8 mouse cellular contexts compared by ENCODE assay signal in the genomic region with DNA sequence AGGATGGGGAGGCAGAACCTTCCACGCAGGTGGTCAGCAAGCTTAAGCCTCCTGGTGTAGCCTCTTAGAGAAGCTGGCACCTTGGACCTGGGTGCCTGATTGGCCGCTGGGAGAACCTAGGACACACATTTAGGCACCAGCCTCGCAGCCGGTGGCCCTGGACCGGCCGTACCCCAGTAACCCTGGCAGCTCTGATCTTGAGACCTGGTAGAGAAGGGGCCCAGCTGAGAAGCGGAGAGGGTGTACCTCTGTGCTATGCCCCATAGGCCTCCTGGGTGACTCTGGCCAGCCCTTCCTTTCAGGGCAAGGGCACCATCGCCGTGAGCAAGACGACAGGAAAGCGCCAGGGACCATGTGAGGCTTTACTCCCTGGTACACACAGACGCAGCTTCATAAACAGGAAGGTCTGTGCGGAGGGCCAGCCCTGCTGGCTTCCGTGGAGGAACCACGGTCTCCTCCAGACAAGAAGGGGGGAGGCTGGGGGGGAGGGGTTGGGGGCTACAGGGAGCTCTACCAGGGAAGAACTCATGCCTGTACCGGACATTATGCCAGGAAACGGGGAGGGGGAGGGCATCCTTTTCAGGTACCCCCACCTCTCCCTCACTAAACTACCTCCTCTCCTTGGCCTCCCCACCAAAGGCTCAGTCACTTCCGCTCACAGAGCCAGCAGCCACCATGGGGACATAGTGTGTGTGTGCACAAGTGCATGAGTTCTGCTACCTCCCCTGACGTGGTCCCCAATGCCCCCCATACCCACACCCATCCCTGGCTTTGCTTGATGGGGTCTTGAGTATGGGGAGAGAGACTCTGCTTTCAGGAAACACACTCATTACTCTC. TPM values are rescaled to one million over a fixed set of nuclear protein-coding genes. Genes with fewer than 3 reads are reported as not detected.
DNase-seq lines count a peak whose midpoint lies in the region; ATAC-seq and TF ChIP-seq lines count a peak whose summit lies in the region.

No protein-coding gene starts in this region.

- peak overlapping the region; percentile 45 for H3K27ac ChIP-seq in embryonic facial prominence, embryonic 15.5 days (replicated peaks)
- peak overlapping the region; percentile 98 for H3K27ac ChIP-seq in hindbrain, embryonic 11.5 days (ENCODE audit: low read depth, low read length)
- H3K27ac ChIP-seq in limb, embryonic 14.5 days (replicated peaks; ENCODE audit: low read depth, low read length): no peak overlapping the region
- H3K27ac ChIP-seq in midbrain, embryonic 14.5 days (replicated peaks; ENCODE audit: low read depth, low read length): peak overlapping the region; percentile 89

- peak overlapping the region; percentile 28 for H3K4me3 ChIP-seq in embryonic facial prominence, embryonic 15.5 days (replicated peaks)
- H3K4me3 ChIP-seq in hindbrain, embryonic 11.5 days (ENCODE audit: low read depth, low read length): peak overlapping the region; percentile 40
- no peak overlapping the region; the same call in 1 of the 2 replicates for H3K4me3 ChIP-seq in limb, embryonic 14.5 days (replicated peaks; ENCODE audit: low read length)
- peak overlapping the region; percentile 30 for H3K4me3 ChIP-seq in midbrain, embryonic 14.5 days (replicated peaks; ENCODE audit: low read depth, low read length)

- ATAC-seq in embryonic facial prominence, embryonic 15.5 days (ENCODE audit: insufficient number of reproducible peaks, low FRiP score, low TSS enrichment, low read depth): no peak
- no peak for ATAC-seq in hindbrain, embryonic 11.5 days (ENCODE audit: low FRiP score)
- 0 out of 2 replicates have a peak, but pooled peaks have one; percentile 32 for ATAC-seq in limb, embryonic 14.5 days (ENCODE audit: low FRiP score, low read depth)
- ATAC-seq in midbrain, embryonic 14.5 days (ENCODE audit: low FRiP score, low TSS enrichment): no peak
- no peak for ATAC-seq in erythroblast, adult 5-6 weeks (replicated peaks; ENCODE audit: low FRiP score, poor library complexity, severe bottlenecking)

- H3K9me3 ChIP-seq in embryonic facial prominence, embryonic 15.5 days (replicated peaks): no peaks in the 10 kb centered on the region
- no peaks in the 10 kb centered on the region for H3K9me3 ChIP-seq in hindbrain, embryonic 11.5 days (ENCODE audit: control insufficient read depth, low read length)
- H3K9me3 ChIP-seq in limb, embryonic 14.5 days (ENCODE audit: control insufficient read depth, low read length): no peaks in the 10 kb centered on the region
- H3K9me3 ChIP-seq in midbrain, embryonic 14.5 days (ENCODE audit: control insufficient read depth, low read length): no peaks in the 10 kb centered on the region

- peak; percentile 23 for DNase-seq in ZHBTc4 (ENCODE audit: low read depth, low spot score)
- peak; percentile 37 for DNase-seq in hindbrain, embryonic 11.5 days (ENCODE audit: low spot score)
- DNase-seq in limb, embryonic 14.5 days (ENCODE audit: low spot score): no peak
- peak; percentile 20 for DNase-seq in midbrain, embryonic 14.5 days
- peak; percentile 75 for DNase-seq in thymus, postnatal 25 days
- DNase-seq in layer of hippocampus, adult 9-10 months (ENCODE audit: low spot score): no peak

- 58% methylated on average over 19 of the region's 19 CpGs for WGBS in embryonic facial prominence, embryonic 15.5 days
- 57% methylated on average over 19 of the region's 19 CpGs for WGBS in hindbrain, embryonic 11.5 days
- WGBS in limb, embryonic 14.5 days: 62% methylated on average over 18 of the region's 19 CpGs
- 38% methylated on average over 19 of the region's 19 CpGs for WGBS in midbrain, embryonic 14.5 days

- H3K9ac ChIP-seq in embryonic facial prominence, embryonic 15.5 days: no peak overlapping the region
- H3K9ac ChIP-seq in hindbrain, embryonic 11.5 days (ENCODE audit: low read depth, low read length): peak overlapping the region; percentile 57
- H3K9ac ChIP-seq in limb, embryonic 14.5 days (ENCODE audit: low read depth, low read length, severe bottlenecking): no peak overlapping the region
- H3K9ac ChIP-seq in midbrain, embryonic 14.5 days (replicated peaks; ENCODE audit: low read length): peak overlapping the region; percentile 34; the same call in 1 of the 2 replicates

- no peaks in the 10 kb centered on the region for H3K27me3 ChIP-seq in embryonic facial prominence, embryonic 15.5 days
- H3K27me3 ChIP-seq in hindbrain, embryonic 11.5 days (ENCODE audit: control insufficient read depth, insufficient read depth, low read length): no peaks in the 10 kb centered on the region
- H3K27me3 ChIP-seq in limb, embryonic 14.5 days (ENCODE audit: control insufficient read depth, insufficient read depth, low read length): no peaks in the 10 kb centered on the region
- no peaks in the 10 kb centered on the region for H3K27me3 ChIP-seq in midbrain, embryonic 14.5 days (ENCODE audit: control insufficient read depth, insufficient read depth, low read length)

- no peak for TF ChIP-seq POLR2A in limb, embryonic 14.5 days (IDR thresholded peaks at IDR 0.05; ENCODE audit: borderline replicate concordance, extremely low read depth, insufficient read depth, insufficient read length)

- no peaks in the 10 kb centered on the region for H3K36me3 ChIP-seq in embryonic facial prominence, embryonic 15.5 days
- H3K36me3 ChIP-seq in hindbrain, embryonic 11.5 days (ENCODE audit: control insufficient read depth, insufficient read depth, low read length): no peaks in the 10 kb centered on the region
- H3K36me3 ChIP-seq in limb, embryonic 14.5 days (ENCODE audit: control insufficient read depth, insufficient read depth, low read length): no peaks in the 10 kb centered on the region
- no peaks in the 10 kb centered on the region for H3K36me3 ChIP-seq in midbrain, embryonic 14.5 days (ENCODE audit: control insufficient read depth, insufficient read depth, low read length)

- peaks cover 18% of the 10 kb centered on the region for H3K4me1 ChIP-seq in embryonic facial prominence, embryonic 15.5 days
- H3K4me1 ChIP-seq in hindbrain, embryonic 11.5 days (replicated peaks; ENCODE audit: control insufficient read depth, insufficient read depth, low read length): peaks cover 22% of the 10 kb centered on the region
- no peaks in the 10 kb centered on the region for H3K4me1 ChIP-seq in limb, embryonic 14.5 days (ENCODE audit: control insufficient read depth, insufficient read depth, low read length)
- H3K4me1 ChIP-seq in midbrain, embryonic 14.5 days (ENCODE audit: control insufficient read depth, insufficient read depth, low read length): peaks cover 31% of the 10 kb centered on the region

- H3K4me2 ChIP-seq in embryonic facial prominence, embryonic 15.5 days (replicated peaks): peak overlapping the region; percentile 15; the same call in 1 of the 2 replicates
- H3K4me2 ChIP-seq in hindbrain, embryonic 11.5 days (replicated peaks; ENCODE audit: low read depth, low read length): peak overlapping the region; percentile 67
- 0 out of 2 replicates have a peak overlapping the region, but pooled peaks have one; percentile 13 for H3K4me2 ChIP-seq in limb, embryonic 14.5 days (replicated peaks; ENCODE audit: low read depth, low read length, severe bottlenecking)
- peak overlapping the region; percentile 51 for H3K4me2 ChIP-seq in midbrain, embryonic 14.5 days (ENCODE audit: low read length)

RNA-seq across cellular contexts. Expression of gene Mfng, which starts 1.5 kb away (rescaled TPM):
- 21.3 and 22.8 TPM in 2 replicates for polyA plus RNA-seq in embryonic facial prominence, embryonic 15.5 days (2015; fragmentation: Nextera tagmentation; extraction: Ambion mirVana)
- polyA plus RNA-seq in hindbrain, embryonic 11.5 days (2014; fragmentation: Nextera tagmentation; extraction: Ambion mirVana): 34.6 and 34.7 TPM in 2 replicates
- polyA plus RNA-seq in limb, embryonic 14.5 days (2012; rRNA removed): 13.9 and 17.3 TPM in 2 replicates
- 10.1 and 11.7 TPM in 2 replicates for polyA plus RNA-seq in limb, embryonic 14.5 days (2014; fragmentation: Nextera tagmentation; extraction: Ambion mirVana)
- polyA plus RNA-seq in midbrain, embryonic 14.5 days (2014; fragmentation: Nextera tagmentation; extraction: Ambion mirVana): 16.7 and 28.0 TPM in 2 replicates
- 0.38 and 1.7 TPM in 2 replicates for total RNA-seq in erythroblast, adult 5-6 weeks (2015; ENCODE audit: low replicate concordance)
- 0.17 and 0.98 TPM in 2 replicates for total RNA-seq in erythroblast, adult 5-6 weeks (2017; ENCODE audit: low replicate concordance)

RNA-seq across cellular contexts. Expression of gene Card10, which starts 31.1 kb away (rescaled TPM):
- 4.3 TPM in 2 replicates for polyA plus RNA-seq in embryonic facial prominence, embryonic 15.5 days (2015; fragmentation: Nextera tagmentation; extraction: Ambion mirVana)
- polyA plus RNA-seq in hindbrain, embryonic 11.5 days (2014; fragmentation: Nextera tagmentation; extraction: Ambion mirVana): 1.8 and 2.4 TPM in 2 replicates
- 9.0 and 12.4 TPM in 2 replicates for polyA plus RNA-seq in limb, embryonic 14.5 days (2012; rRNA removed)
- 4.4 and 5.1 TPM in 2 replicates for polyA plus RNA-seq in limb, embryonic 14.5 days (2014; fragmentation: Nextera tagmentation; extraction: Ambion mirVana)
- 1.3 and 1.6 TPM in 2 replicates for polyA plus RNA-seq in midbrain, embryonic 14.5 days (2014; fragmentation: Nextera tagmentation; extraction: Ambion mirVana)
- total RNA-seq in erythroblast, adult 5-6 weeks (2015; ENCODE audit: low replicate concordance): 0.58 TPM in 1 of 2 replicates, not detected in the other
- 0.56 TPM in 1 of 2 replicates, not detected in the other for total RNA-seq in erythroblast, adult 5-6 weeks (2017; ENCODE audit: low replicate concordance)

RNA-seq across cellular contexts. Expression of gene Elfn2, which starts 53.2 kb away (rescaled TPM):
- polyA plus RNA-seq in embryonic facial prominence, embryonic 15.5 days (2015; fragmentation: Nextera tagmentation; extraction: Ambion mirVana): 0.09 and 0.21 TPM in 2 replicates
- polyA plus RNA-seq in hindbrain, embryonic 11.5 days (2014; fragmentation: Nextera tagmentation; extraction: Ambion mirVana): 0.60 and 0.85 TPM in 2 replicates
- polyA plus RNA-seq in limb, embryonic 14.5 days (2012; rRNA removed): 0.19 and 0.24 TPM in 2 replicates
- polyA plus RNA-seq in limb, embryonic 14.5 days (2014; fragmentation: Nextera tagmentation; extraction: Ambion mirVana): 0.04 TPM in 1 of 2 replicates, not detected in the other
- polyA plus RNA-seq in midbrain, embryonic 14.5 days (2014; fragmentation: Nextera tagmentation; extraction: Ambion mirVana): 4.0 and 8.1 TPM in 2 replicates
- not detected in 2 replicates for total RNA-seq in erythroblast, adult 5-6 weeks (2015; ENCODE audit: low replicate concordance)
- total RNA-seq in erythroblast, adult 5-6 weeks (2017; ENCODE audit: low replicate concordance): 0.09 TPM in 1 of 2 replicates, not detected in the other

Comparison
In these comparisons a context has a peak if more than half of its experiments do, and no peak if none do; other contexts are left out.
1. DNase-seq: peak in ZHBTc4 (single experiment), hindbrain, embryonic 11.5 days (single experiment), midbrain, embryonic 14.5 days (single experiment) and thymus, postnatal 25 days (single experiment); none in limb, embryonic 14.5 days (single experiment) and layer of hippocampus, adult 9-10 months (single experiment).
2. H3K4me2 ChIP-seq: peak in every context shown above with its lines; median percentile 67 in hindbrain, embryonic 11.5 days; 51 in midbrain, embryonic 14.5 days; 15 in embryonic facial prominence, embryonic 15.5 days; 13 in limb, embryonic 14.5 days.
3. H3K9ac ChIP-seq: peak in hindbrain, embryonic 11.5 days (single experiment) and midbrain, embryonic 14.5 days (single experiment); none in embryonic facial prominence, embryonic 15.5 days (single experiment) and limb, embryonic 14.5 days (single experiment).